Mouse (Mus musculus) spleen, adult 2 months (tissue): ENCODE data around the gene Pla2g4b.

Experiments used
- CTCF ChIP-seq: fragments of 200-500 bp; IDR thresholded peaks from 2 replicates; pipeline ENCODE4 v1.5.1; 2011; ENCODE audit warnings: mild to moderate bottlenecking, inconsistent platforms; ENCODE audit not compliant: insufficient read depth, insufficient read length, insufficient replicate concordance; ENCODE audit errors: extremely low read depth
- POLR2A ChIP-seq: fragments of 200-500 bp; IDR thresholded peaks from 2 replicates; pipeline ENCODE4 v1.6.1; 2011; ENCODE audit warnings: low read depth, low read length, inconsistent platforms

- TF ChIP-seq CTCF: no peak
- TF ChIP-seq POLR2A: no peak
Observed at GRCm38 (mm10) chr2:119987441-119987840, 45.8 kb upstream of the Pla2g4b start.
